Mouse (Mus musculus) embryo, embryonic 10 days (tissue): Measurements from ENCODE around the gene Pmvk.
A peak's percentile ranks its signal among the peaks of the same experiment; 100 is the strongest.

Source experiments
- DNase-seq: peaks from one replicate; pipeline ENCODE4 v3.0.0-alpha.2; 2015; ENCODE audit warnings: low spot score

Gene Pmvk

GRCm38 (mm10) chr3:89481488-89481887 lies 27.1 kb downstream of the Pmvk start:
- peak; percentile 47 for DNase-seq

- no peak for DNase-seq
Measured at GRCm38 (mm10) chr3:89482249-89482648, 27.9 kb downstream of the Pmvk start.

- DNase-seq, result peak; percentile 88
Measured at GRCm38 (mm10) chr3:89484766-89485524, 30.6 kb downstream of the Pmvk start.

- DNase-seq, result no peak
Measured at GRCm38 (mm10) chr3:89486111-89486510, 31.8 kb downstream of the Pmvk start.

- DNase-seq, result no peak
Measured at GRCm38 (mm10) chr3:89486916-89487702, 32.8 kb downstream of the Pmvk start.

- DNase-seq, result no peak
Measured at GRCm38 (mm10) chr3:89490790-89491189, 36.4 kb downstream of the Pmvk start.

- no peak for DNase-seq
Measured at GRCm38 (mm10) chr3:89491559-89491958, 37.2 kb downstream of the Pmvk start.

GRCm38 (mm10) chr3:89492701-89493151 lies 38.4 kb downstream of the Pmvk start:
- peak; percentile 56 for DNase-seq

- no peak for DNase-seq
Measured at GRCm38 (mm10) chr3:89494630-89495029, 40.3 kb downstream of the Pmvk start.

GRCm38 (mm10) chr3:89496366-89496765 lies 42.0 kb downstream of the Pmvk start:
- no peak for DNase-seq

- DNase-seq, result no peak
Measured at GRCm38 (mm10) chr3:89499696-89500095, 45.4 kb downstream of the Pmvk start.

GRCm38 (mm10) chr3:89501486-89501885 lies 47.1 kb downstream of the Pmvk start:
- DNase-seq, result no peak

- DNase-seq, result no peak
Measured at GRCm38 (mm10) chr3:89502551-89502950, 48.2 kb downstream of the Pmvk start.

- no peak for DNase-seq
Measured at GRCm38 (mm10) chr3:89508041-89508440, 53.7 kb downstream of the Pmvk start.

GRCm38 (mm10) chr3:89510979-89511378 lies 56.6 kb downstream of the Pmvk start:
- peak; percentile 76 for DNase-seq

- DNase-seq, result no peak
Measured at GRCm38 (mm10) chr3:89511400-89511799, 57.1 kb downstream of the Pmvk start.

GRCm38 (mm10) chr3:89512225-89512624 lies 57.9 kb downstream of the Pmvk start:
- no peak for DNase-seq

GRCm38 (mm10) chr3:89515444-89515843 lies 61.1 kb downstream of the Pmvk start:
- DNase-seq, result no peak

GRCm38 (mm10) chr3:89516321-89516720 lies 62.0 kb downstream of the Pmvk start:
- DNase-seq, result no peak
